Mouse (Mus musculus): ENCODE data around the gene Mapk11.

- TF ChIP-seq ZMIZ1 (IDR thresholded peaks at IDR 0.05; ENCODE audit: low read depth, low read length) (no peak), ZNF384 (IDR thresholded peaks at IDR 0.05; ENCODE audit: low read depth, low read length) (no peak), CTCF (IDR thresholded peaks at IDR 0.05 in 2 of 3, conservative IDR thresholded peaks at IDR 0.05 in 1 of 3; ENCODE audit: control insufficient read depth in 1 of 3, insufficient read depth in 1 of 3, low read depth in 2 of 3, low read length in 3 of 3, poor library complexity in 1 of 3, severe bottlenecking in 1 of 3) (no peak), MXI1 (IDR thresholded peaks at IDR 0.05; ENCODE audit: low read depth, low read length) (no peak), SMC3 (IDR thresholded peaks at IDR 0.05; ENCODE audit: low read depth, low read length) (no peak)
Measured at GRCm38 (mm10) chr15:89175411-89176155, 26.2 kb upstream of the Mapk11 start.

Data from MEL (cell line).